Mouse (Mus musculus) right cerebral cortex, postnatal 4 days (tissue): ENCODE results near the gene Ralgapa1.
"Not testable (repeated sequence)": the region's sequence is repeated elsewhere in the genome, so short reads cannot be mapped to it uniquely, and the experiment has no call there.

Source experiments
- DNase-seq: peaks from one replicate; pipeline ENCODE4 v3.0.0-alpha.2; 2022

The Ralgapa1 gene

DNA sequence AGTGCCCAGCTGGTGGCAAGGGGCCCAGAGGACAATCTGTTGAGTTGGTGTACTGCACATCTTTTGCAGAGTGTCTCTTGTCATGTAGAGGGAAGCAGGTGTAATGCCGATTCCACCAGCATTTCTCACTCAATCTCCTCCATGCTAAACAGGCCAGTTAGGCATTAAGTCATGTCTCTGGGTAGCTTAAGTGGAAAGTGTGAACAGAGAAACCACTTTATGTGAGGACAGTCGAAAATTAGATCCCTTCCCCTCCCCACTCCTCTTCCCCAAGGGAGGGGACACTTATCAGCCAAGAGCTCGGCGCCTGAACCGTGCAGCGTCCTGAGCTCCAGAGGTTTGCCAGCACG lies 222.5 kb downstream of the Ralgapa1 start:
- DNase-seq = no peak

DNA sequence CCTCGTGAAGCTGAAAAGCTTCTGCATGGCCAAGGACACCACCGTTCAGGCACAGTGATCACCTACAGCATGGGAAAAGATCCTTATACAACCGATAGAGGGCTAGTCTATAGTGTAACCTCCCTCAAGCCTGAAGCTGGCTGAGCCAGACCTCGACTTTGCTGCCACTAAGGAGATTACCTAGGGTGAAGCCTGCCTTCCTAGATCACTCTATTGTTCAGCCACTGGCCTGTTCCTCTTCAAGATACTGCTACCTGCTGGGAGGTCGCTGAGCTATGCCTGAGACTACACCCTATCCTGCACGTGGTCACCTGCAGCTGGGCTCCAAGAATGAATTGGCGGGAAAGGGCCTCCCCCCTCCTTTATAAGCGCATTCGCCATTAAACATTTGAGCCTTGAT lies 234.0 kb downstream of the Ralgapa1 start:
- DNase-seq = not testable (repeated sequence)

DNA sequence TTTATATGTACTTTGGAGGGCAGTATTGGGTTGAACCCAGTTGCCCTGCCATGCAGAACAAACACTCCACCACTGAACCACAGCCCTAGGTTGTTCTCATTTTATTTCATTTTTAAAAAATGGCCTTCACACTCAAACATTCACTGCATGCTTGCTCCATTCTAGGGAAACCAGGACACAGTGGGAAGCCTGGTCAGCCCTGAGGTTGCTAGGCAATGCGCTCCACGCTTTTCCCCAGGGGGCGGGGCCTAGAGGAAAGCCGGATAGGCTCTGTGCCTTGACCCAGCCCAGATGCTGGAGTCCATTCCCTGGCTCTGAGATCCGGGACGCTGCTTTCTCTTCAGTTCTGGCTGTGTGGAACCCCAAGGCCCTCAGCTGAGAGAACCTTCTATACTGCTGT lies 247.2 kb downstream of the Ralgapa1 start:
- no peak for DNase-seq

DNA sequence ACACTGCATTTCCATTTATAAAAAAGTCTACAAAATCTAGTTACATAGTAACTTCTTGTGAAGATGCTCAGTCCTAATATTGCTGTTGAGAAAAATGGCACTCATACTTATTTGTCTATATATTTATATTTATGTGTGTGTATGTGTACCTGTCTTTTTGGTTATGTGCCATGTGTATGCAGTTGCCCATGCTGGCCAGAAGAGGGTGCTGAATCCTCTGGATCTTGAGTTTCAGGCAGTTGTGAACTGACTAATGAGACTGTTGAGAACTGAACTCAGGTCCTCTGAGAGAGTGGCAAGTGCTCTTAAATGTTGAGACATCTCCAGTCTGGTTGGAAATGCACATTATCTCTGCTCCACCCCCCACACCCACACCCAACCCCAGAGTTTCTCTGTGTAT lies 247.9 kb downstream of the Ralgapa1 start:
- no peak for DNase-seq

DNA sequence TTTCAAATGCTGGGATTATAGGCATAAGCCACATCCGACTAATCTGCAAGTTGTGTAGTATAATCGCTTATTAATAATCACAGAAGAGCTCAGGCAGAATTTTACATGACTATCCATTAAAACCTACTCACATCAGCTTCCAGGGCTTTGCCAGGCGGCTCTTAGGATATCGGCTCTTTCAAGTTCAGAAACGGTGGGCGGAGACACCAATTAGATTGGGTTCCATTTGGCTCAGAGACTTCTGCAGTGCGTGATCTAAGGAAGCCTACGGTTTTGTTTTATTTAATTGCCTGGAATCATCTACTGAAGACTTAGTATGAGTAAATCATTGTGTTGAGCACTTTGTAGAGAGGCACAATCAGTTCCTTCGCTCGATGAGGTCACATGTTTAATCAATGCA lies 249.3 kb downstream of the Ralgapa1 start:
- DNase-seq = no peak

DNA sequence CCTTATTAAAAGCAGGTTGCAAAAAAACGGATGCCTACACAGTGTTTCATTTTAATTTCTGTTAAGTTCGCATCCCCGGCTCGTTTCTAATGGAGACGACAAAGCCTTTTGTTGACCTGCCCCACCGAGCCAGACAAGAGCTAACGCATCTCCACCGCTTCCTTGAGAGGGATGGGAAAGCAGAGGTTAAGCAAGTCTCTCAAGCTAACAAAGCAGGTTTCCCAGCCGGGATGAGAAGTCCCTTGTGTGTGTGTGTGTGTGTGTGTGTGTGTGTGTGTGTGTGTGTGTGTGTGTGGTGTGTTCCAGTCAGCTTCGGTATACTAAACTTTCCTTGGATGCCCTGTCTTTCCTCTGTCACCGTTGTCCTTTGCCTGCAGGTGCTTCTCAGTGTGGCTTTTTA lies 249.8 kb downstream of the Ralgapa1 start:
- no peak for DNase-seq

DNA sequence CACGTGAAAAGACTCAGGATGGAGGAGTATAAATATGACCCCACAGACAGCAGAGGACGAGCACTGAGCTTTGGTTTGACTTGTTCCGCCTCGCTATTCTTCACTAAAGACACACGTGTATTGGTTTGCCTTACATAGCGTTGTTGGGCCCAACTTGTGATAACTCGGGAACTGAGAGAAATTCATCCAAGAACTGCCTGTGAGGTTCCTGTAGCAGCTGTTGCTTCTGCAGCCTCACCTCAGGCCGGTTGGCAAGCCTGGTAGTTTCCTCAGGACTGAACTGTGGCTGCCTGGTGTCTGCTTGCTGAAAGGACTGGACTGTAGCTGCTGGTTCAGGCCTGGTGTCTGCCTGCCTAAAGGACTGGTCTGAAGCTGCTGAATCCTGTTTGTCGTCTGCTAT lies 250.3 kb downstream of the Ralgapa1 start:
- no peak for DNase-seq

DNA sequence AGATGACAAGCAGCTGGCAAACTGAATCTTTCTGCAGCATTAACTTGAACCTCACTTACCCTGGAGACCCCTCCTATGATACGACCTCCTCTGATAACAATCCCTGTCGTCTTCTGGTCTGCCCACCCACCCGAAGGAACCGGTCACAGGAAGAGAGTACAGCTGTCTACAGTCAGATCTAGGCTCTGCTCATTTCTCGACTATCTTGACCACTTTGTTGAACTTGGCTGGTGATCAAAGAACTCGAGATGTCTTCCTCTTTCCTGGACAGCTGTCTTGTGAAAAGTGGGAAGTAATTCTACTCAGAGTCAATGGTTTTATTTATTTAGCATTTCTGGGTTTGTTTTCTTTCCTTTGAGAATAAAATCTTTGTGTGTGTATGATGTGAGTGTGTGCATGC lies 251.3 kb downstream of the Ralgapa1 start:
- DNase-seq = no peak

DNA sequence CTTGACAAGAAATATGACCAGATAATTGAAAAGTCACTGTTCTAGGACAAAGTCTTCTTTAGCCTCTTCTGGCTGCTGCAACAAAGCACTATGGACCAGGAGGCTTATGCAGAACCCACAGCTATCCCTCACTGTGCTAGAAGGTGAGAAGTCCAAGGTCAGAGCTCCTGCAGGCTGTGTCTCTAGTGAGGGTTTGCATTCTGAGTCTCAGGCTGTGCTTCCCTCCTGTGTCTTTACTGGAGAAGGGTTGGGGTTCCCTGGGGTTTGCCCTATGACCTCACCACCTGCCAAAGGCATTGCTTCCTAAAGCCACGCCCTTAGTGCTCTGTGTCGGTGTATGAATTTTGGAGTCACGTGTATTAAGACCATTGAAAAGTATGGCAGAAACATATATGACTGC lies 252.5 kb downstream of the Ralgapa1 start:
- no peak for DNase-seq

DNA sequence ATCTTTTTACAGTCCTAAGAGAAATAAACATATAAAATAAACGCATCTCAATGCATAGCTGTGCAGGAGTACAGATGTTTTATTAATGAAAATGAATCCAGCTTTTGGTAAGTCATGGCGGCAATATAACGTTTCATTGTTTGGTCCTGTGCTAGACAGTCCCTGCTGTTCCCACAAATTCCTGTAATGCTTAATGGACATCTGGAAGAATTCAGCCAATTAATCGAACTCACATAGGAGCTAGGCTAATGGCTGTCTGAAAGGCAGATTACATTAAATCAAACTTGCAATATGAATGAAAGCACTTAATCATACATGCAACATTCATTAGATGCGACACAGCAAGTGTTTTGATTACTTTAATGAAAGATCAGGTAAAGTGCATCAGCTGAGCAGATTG lies 254.1 kb downstream of the Ralgapa1 start:
- DNase-seq = no peak

DNA sequence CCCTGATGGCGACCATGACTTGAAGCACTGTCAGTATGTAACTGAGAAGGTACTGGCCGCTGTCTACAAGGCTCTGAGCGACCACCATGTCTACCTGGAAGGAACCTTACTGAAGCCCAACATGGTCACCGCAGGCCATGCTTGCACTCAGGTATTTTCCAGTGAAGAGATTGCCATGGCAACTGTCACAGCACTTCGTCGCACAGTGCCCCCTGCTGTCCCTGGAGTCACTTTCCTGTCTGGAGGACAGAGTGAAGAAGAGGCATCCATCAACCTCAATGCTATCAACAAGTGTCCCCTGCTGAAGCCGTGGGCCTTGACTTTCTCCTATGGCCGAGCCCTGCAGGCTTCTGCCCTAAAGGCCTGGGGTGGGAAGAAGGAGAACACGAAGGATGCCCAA lies 255.1 kb downstream of the Ralgapa1 start:
- DNase-seq = no peak

DNA sequence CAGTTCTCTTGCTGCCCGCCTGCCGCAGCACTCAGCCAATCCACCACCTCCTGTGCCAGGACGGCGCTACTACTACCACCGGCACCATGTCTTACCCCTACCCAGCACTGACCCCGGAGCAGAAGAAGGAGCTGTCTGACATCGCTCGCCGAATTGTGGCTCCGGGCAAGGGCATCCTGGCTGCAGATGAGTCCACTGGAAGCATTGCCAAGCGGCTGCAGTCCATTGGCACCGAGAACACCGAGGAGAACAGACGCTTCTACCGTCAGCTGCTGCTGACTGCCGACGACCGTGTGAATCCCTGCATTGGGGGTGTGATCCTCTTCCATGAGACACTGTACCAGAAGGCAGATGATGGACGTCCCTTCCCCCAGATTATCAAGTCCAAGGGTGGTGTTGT lies 255.8 kb downstream of the Ralgapa1 start, which contains the start of gene Aldoart2:
TSS of gene Aldoart2 (plus strand) at position 34 of the 400 bp plus-strand sequence.
- DNase-seq = no peak

DNA sequence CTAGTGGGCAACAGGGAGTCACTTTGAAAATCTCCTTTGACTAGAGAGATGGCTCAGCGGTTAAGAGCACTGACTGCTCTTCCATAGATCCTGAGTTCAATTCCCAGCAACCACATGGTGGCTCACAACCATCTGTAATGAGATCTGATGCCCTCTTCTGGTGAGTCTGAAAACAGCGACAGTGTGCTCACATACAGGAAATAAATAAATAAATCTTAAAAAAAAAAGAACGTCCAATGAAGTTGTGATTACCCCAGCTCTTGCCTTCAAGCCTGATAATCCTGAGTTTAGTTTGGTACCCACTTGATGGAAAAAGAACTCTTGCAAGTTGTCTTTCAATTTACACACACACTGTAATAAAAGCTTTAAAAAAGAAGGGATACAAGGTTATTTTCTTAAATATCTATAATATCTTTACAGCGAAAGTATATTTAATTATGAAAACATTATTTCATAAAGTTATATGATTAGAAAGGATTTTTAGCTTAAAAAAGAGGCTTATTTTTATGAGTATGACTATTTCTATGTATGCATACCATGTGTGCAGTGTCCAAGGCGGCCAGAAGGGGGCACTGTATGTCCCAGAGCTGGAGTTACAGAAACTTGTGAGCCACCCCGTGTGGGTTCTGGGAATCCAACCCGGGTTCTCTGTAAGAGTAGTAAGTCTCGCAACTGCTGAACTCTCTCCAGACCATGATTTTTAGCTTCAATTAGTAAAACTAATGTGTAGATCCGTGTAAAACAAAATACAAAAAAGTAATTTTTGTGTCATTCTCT lies 256.6 kb downstream of the Ralgapa1 start:
- no peak for DNase-seq

DNA sequence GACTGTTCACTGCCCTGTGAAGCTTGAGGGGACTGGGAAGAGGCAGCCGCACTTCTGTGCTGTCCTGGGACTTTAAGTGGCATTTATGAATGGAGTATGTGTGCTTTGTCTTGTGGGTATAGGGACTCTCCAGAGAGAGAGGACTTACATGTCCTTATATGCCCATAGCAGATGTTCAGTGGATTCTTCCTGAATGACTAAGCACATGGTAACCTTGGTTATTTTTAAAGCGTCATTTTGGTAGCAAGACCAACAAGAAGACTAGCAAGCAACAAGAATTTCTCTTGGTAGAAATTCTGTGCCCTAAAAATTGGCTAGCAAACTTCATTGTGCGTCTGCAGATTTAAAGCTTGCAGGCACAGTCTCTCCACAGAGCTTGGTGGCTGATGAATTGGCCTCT lies 257.2 kb downstream of the Ralgapa1 start:
- DNase-seq = no peak

DNA sequence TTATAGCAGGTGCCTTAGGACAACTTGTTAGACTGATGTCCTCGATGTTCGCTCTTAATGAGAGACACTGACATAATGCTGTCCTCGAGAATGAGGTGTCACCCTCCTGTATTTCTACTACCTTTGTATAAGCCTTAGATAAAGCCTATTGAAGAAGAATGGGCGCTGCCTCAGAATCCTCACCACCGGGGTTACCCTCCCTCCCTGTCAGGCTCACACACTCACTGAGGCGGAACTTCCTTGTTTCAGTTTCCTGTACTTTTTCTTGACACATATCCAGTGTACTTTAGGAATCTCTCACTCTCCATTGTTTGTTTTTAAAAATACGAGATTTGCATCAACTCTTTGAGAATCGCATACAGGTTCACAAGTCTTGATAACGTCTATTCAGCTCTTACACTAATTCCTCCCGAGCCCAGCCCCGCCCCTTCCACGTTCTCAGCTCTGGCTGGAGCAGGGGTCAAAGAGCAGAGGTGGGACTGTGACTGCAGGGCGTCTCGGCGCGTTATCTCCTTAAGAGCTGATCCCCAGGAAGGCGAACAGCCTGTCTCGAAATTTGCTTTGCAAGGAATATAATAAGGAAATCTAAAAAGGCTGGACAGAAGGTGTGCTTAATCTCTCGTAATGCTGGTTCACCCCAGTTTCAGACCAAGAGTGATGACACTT lies 260.8 kb downstream of the Ralgapa1 start:
- no peak for DNase-seq

DNA sequence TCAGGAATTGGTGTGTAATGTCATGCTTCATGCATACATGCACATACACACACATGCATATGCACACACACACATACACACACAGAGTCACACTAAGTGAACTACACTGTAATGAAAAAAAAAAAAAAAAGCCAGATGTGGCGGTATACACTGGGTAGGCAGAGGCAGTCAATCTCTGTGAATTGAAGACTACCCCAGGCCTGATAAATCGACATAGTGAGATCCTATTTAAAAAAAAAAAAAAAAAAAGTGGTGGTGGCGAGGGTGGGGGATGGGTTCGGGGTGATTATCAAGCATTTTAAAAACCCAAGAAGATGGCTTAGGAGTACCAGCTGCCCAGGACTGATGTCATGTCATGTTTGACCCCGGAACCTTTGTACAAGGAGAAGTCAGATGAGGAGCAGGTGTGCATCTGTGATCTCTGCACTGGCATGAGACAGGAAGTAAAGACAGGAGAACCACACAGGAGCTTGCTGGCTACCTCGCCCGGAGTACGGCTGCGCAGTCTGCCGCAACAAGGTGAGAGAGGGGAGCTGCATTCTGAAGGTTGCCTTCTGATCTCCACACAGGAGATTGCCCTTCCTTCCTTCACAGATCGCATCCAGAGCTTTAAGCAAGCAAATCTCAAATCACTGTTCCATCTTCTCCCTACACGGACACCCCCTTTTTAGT lies 261.6 kb downstream of the Ralgapa1 start:
- DNase-seq = no peak

DNA sequence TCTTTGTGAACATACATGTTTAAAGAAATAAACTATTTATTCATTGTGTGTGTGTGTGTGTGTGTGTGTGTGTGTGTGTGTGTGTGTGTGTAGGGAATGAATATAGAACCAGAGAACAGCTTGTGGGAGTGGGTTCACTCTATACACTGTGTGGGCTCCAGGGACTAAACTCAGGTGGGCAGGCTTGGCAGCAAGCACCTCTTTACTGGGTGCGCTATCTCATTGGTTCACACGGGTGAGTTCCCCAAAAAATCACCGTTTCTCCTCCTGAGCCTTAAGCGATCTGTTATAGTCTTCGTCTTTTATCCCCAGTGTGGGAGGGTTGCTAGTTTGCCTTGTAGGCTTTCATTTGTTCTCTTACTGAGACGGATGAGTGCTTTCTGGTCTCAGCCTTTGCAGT lies 263.1 kb downstream of the Ralgapa1 start:
- no peak for DNase-seq

DNA sequence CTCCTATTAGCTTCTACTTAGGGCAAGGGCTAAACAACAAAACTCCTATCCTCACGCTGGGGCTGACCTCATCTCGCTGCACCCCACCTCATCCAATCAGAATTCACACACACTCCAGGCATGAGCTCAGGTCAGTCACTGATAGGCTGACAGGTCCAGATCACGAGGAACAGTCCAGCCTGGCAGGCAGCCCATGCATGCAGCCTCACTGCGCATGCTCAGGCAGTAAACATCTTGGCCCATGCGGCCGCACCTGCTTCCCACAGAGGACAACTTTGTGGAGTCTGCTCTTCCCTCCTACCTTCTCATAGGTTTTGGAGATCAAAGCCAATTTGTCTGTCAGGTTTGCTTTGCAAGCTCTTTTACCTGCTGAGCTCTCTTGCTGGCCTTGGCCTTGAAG lies 266.1 kb downstream of the Ralgapa1 start:
- DNase-seq = not testable (repeated sequence)
